Mouse (Mus musculus): ENCODE data around the gene Mfsd10.

Mfsd10 gene

GRCm38 (mm10) chr5:34636481-34637287 lies at the start of gene Mfsd10:
TSS of gene Mfsd10 (minus strand) at chr5:34637212.
- DNase-seq (ENCODE audit: low spot score in 2 of 2): peak; percentile 58 to 71

- DNase-seq (ENCODE audit: low spot score in 2 of 2): no peak
Observed at GRCm38 (mm10) chr5:34670280-34670679, 33.3 kb upstream of the Mfsd10 start.

- DNase-seq (ENCODE audit: low spot score in 2 of 2): no peak
Observed at GRCm38 (mm10) chr5:34669493-34669892, 32.5 kb upstream of the Mfsd10 start.

GRCm38 (mm10) chr5:34663231-34663630 lies 26.2 kb upstream of the Mfsd10 start:
- no peak for DNase-seq (ENCODE audit: low spot score in 2 of 2)

- no peak for DNase-seq (ENCODE audit: low spot score in 2 of 2)
Observed at GRCm38 (mm10) chr5:34661909-34662308, 24.9 kb upstream of the Mfsd10 start.

GRCm38 (mm10) chr5:34660591-34661130 lies 23.6 kb upstream of the Mfsd10 start:
- no peak for DNase-seq (ENCODE audit: low spot score in 2 of 2)

- peak; percentile 96 to 99 for DNase-seq (ENCODE audit: low spot score in 2 of 2)
Observed at GRCm38 (mm10) chr5:34659686-34660590, 22.9 kb upstream of the Mfsd10 start, which contains the start of the genes Nop14 and Grk4. TSS of gene Nop14 (minus strand) at chr5:34660148. TSS of gene Grk4 (plus strand) at chr5:34660379.

GRCm38 (mm10) chr5:34657556-34657955 lies 20.5 kb upstream of the Mfsd10 start:
- no peak for DNase-seq (ENCODE audit: low spot score in 2 of 2)

GRCm38 (mm10) chr5:34654881-34655280 lies 17.9 kb upstream of the Mfsd10 start:
- no peak for DNase-seq (ENCODE audit: low spot score in 2 of 2)

GRCm38 (mm10) chr5:34652961-34653360 lies 15.9 kb upstream of the Mfsd10 start:
- no peak for DNase-seq (ENCODE audit: low spot score in 2 of 2)

GRCm38 (mm10) chr5:34647581-34647980 lies 10.6 kb upstream of the Mfsd10 start:
- no peak for DNase-seq (ENCODE audit: low spot score in 2 of 2)

- DNase-seq (ENCODE audit: low spot score in 2 of 2): no peak
Observed at GRCm38 (mm10) chr5:34642932-34643331, 5.9 kb upstream of the Mfsd10 start.

GRCm38 (mm10) chr5:34641991-34642390 lies 5.0 kb upstream of the Mfsd10 start:
- no peak for DNase-seq (ENCODE audit: low spot score in 2 of 2)

GRCm38 (mm10) chr5:34637591-34638156 lies 662 bp upstream of the Mfsd10 start:
- no peak for DNase-seq (ENCODE audit: low spot score in 2 of 2)

- no peak for DNase-seq (ENCODE audit: low spot score in 2 of 2)
Observed at GRCm38 (mm10) chr5:34635665-34636192, 1.3 kb downstream of the Mfsd10 start.

GRCm38 (mm10) chr5:34634746-34635400 lies 2.1 kb downstream of the Mfsd10 start:
- no peak for DNase-seq (ENCODE audit: low spot score in 2 of 2)

- peak in 1 of 2 experiments; percentile 34 for DNase-seq (ENCODE audit: low spot score in 2 of 2)
Observed at GRCm38 (mm10) chr5:34633641-34634040, 3.4 kb downstream of the Mfsd10 start.

GRCm38 (mm10) chr5:34632996-34633395 lies 4.0 kb downstream of the Mfsd10 start:
- no peak for DNase-seq (ENCODE audit: low spot score in 2 of 2)

GRCm38 (mm10) chr5:34609966-34610365 lies 27.0 kb downstream of the Mfsd10 start:
- no peak for DNase-seq (ENCODE audit: low spot score in 2 of 2)

GRCm38 (mm10) chr5:34608226-34608625 lies 28.8 kb downstream of the Mfsd10 start:
- DNase-seq (ENCODE audit: low spot score in 2 of 2): no peak
